18 mouse cellular contexts compared by ENCODE assay signal in the genomic region with DNA sequence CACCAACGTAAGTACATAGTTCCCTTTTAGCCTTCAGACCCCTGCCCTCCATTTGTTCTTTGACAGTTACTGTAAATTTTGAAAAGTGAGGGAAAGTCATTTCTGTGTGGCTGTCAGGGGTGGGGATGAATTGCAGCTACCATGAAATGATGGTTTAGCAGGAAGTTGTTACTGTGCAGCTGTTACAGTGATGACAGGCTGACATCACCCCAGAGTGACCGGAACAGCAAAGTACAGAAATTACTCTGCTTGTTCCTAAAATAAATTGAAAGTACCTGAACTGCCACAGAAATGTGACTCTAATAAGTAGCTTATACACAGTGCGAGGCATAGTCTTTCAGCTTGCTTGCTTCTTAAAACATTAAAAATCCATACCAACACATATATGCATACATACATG.
DNase-seq lines count a peak whose midpoint lies in the region; ATAC-seq and TF ChIP-seq lines count a peak whose summit lies in the region.
"Had no signal": no experiment of that assay in that cellular context is flagged by ENCODE, and none has a peak within 500 bp of the region (broad histone marks: within the 10 kb centered on the region; RNA-seq: fewer than 3 reads in every experiment).

No protein-coding gene starts in this region.

- TF ChIP-seq EP300 in lung, postnatal 0 days (IDR thresholded peaks at IDR 0.05): no peak
- TF ChIP-seq EP300 in heart, postnatal 0 days (IDR thresholded peaks at IDR 0.05; ENCODE audit: low read depth): no peak

- H3K27ac ChIP-seq in gastrocnemius, adult 2 months: peak overlapping the region; percentile 90
- no peak overlapping the region for H3K27ac ChIP-seq in lung, postnatal 0 days (ENCODE audit: low read length)
- peak overlapping the region; percentile 20; the same call in 1 of the 2 replicates for H3K27ac ChIP-seq in heart, postnatal 0 days (ENCODE audit: low read depth)
- no peak overlapping the region for H3K27ac ChIP-seq in intestine, embryonic 15.5 days
- H3K27ac ChIP-seq: hindbrain, embryonic 15.5 days; neural tube, embryonic 13.5 days had no signal

- H3K4me3 ChIP-seq in gastrocnemius, adult 2 months: no peak overlapping the region
- no peak overlapping the region for H3K4me3 ChIP-seq in lung, postnatal 0 days (ENCODE audit: low read depth, low read length)
- H3K4me3 ChIP-seq in heart, postnatal 0 days (ENCODE audit: low read depth, low read length): no peak overlapping the region
- H3K4me3 ChIP-seq in intestine, embryonic 15.5 days (replicated peaks): no peak overlapping the region
- H3K4me3 ChIP-seq: hindbrain, embryonic 15.5 days; neural tube, embryonic 13.5 days had no signal

- intact Hi-C loops in gastrocnemius, adult 2 months (cut with DNase I): no loop called here

- no peak overlapping the region for H3K9ac ChIP-seq in lung, postnatal 0 days (replicated peaks; ENCODE audit: low read depth)
- no peak overlapping the region for H3K9ac ChIP-seq in heart, postnatal 0 days (replicated peaks; ENCODE audit: low read depth, low read length)
- H3K9ac ChIP-seq in intestine, embryonic 15.5 days: no peak overlapping the region
- H3K9ac ChIP-seq: hindbrain, embryonic 15.5 days; liver, postnatal 0 days; neural tube, embryonic 13.5 days had no signal

- H3K27me3 ChIP-seq in lung, postnatal 0 days (replicated peaks; ENCODE audit: insufficient read depth, low read length): no peaks in the 10 kb centered on the region
- no peaks in the 10 kb centered on the region for H3K27me3 ChIP-seq in heart, postnatal 0 days (ENCODE audit: control insufficient read depth, insufficient read depth, low read length)
- H3K27me3 ChIP-seq in intestine, embryonic 15.5 days (replicated peaks): no peaks in the 10 kb centered on the region
- H3K27me3 ChIP-seq: hindbrain, embryonic 15.5 days; neural tube, embryonic 13.5 days had no signal

- no peak for TF ChIP-seq CTCF in gastrocnemius, adult 2 months (IDR thresholded peaks at IDR 0.05)
- no peak for TF ChIP-seq CTCF in lung, postnatal 0 days (IDR thresholded peaks at IDR 0.05)
- no peak for TF ChIP-seq CTCF in heart, postnatal 0 days (IDR thresholded peaks at IDR 0.05; ENCODE audit: low read depth)

- H3K9me3 ChIP-seq in lung, postnatal 0 days (ENCODE audit: low read length): no peaks in the 10 kb centered on the region
- no peaks in the 10 kb centered on the region for H3K9me3 ChIP-seq in heart, postnatal 0 days (replicated peaks; ENCODE audit: control insufficient read depth, low read length)
- no peaks in the 10 kb centered on the region for H3K9me3 ChIP-seq in intestine, embryonic 15.5 days
- H3K9me3 ChIP-seq: hindbrain, embryonic 15.5 days; neural tube, embryonic 13.5 days had no signal

- no peaks in the 10 kb centered on the region for H3K36me3 ChIP-seq in lung, postnatal 0 days (ENCODE audit: insufficient read depth, low read length)
- no peaks in the 10 kb centered on the region for H3K36me3 ChIP-seq in heart, postnatal 0 days (replicated peaks; ENCODE audit: control insufficient read depth, insufficient read depth, low read length)
- H3K36me3 ChIP-seq in intestine, embryonic 15.5 days: no peaks in the 10 kb centered on the region
- H3K36me3 ChIP-seq: hindbrain, embryonic 15.5 days; neural tube, embryonic 13.5 days had no signal

- no peak overlapping the region for H3K4me2 ChIP-seq in lung, postnatal 0 days (replicated peaks; ENCODE audit: low read depth, low read length)
- H3K4me2 ChIP-seq in heart, postnatal 0 days (ENCODE audit: low read depth, low read length): no peak overlapping the region
- no peak overlapping the region for H3K4me2 ChIP-seq in intestine, embryonic 15.5 days (replicated peaks)
- H3K4me2 ChIP-seq: hindbrain, embryonic 15.5 days; neural tube, embryonic 13.5 days had no signal

- no peak for ATAC-seq in lung, postnatal 0 days
- peak; percentile 37; the same call in 1 of the 2 replicates for ATAC-seq in heart, postnatal 0 days (ENCODE audit: insufficient read depth, low read depth)
- no peak for ATAC-seq in intestine, embryonic 15.5 days
- ATAC-seq: forebrain, embryonic 14.5 days; liver, postnatal 0 days had no signal

- WGBS in lung, postnatal 0 days: 57% methylated on average over 3 of the region's 3 CpGs
- WGBS in heart, postnatal 0 days: 31% methylated on average over 3 of the region's 3 CpGs
- 78% methylated on average over 3 of the region's 3 CpGs for WGBS in intestine, embryonic 15.5 days

- DNase-seq in gastrocnemius, adult 2 months: no peak
- no peak for DNase-seq in gastrocnemius, adult 18-20 months (ENCODE audit: low spot score)
- peak; percentile 20 for DNase-seq in lung, postnatal 0 days (ENCODE audit: low spot score)
- DNase-seq in lung, postnatal 25 days (ENCODE audit: low spot score): no peak
- peak; percentile 26 for DNase-seq in heart, postnatal 0 days (ENCODE audit: low spot score)
- no peak for DNase-seq in frontal cortex, postnatal 25 days (ENCODE audit: low spot score in 2 of 2)
- no peak for DNase-seq in layer of hippocampus, postnatal 14 days (ENCODE audit: low spot score in 2 of 2)
- DNase-seq: adrenal gland, postnatal 14 days; B cell, adult 2 months; cerebellum, adult 9-10 months; kidney, adult 9 months; liver, postnatal 0 days; retina, postnatal 1 day; thymus, adult 2 months had no signal

- 0 out of 2 replicates have a peak, but pooled peaks cover 4% of the 10 kb centered on the region for H3K4me1 ChIP-seq in lung, postnatal 0 days (ENCODE audit: insufficient read depth, low read depth, low read length)
- H3K4me1 ChIP-seq in heart, postnatal 0 days (ENCODE audit: control insufficient read depth, insufficient read depth): peaks cover 29% of the 10 kb centered on the region
- no peaks in the 10 kb centered on the region for H3K4me1 ChIP-seq in intestine, embryonic 15.5 days (replicated peaks)
- H3K4me1 ChIP-seq: hindbrain, embryonic 15.5 days; neural tube, embryonic 13.5 days had no signal

Comparison
In these comparisons a context has a peak if more than half of its experiments do, and no peak if none do; other contexts are left out.
1. DNase-seq: peak in lung, postnatal 0 days (single experiment) and heart, postnatal 0 days (single experiment); none in gastrocnemius, adult 2 months (single experiment), gastrocnemius, adult 18-20 months (single experiment), lung, postnatal 25 days (single experiment), frontal cortex, postnatal 25 days (0 of 2) and layer of hippocampus, postnatal 14 days (0 of 2).
2. H3K27ac ChIP-seq: peak in gastrocnemius, adult 2 months (single experiment) and heart, postnatal 0 days (single experiment); none in lung, postnatal 0 days (single experiment) and intestine, embryonic 15.5 days (single experiment).